Mouse (Mus musculus) megakaryocyte, embryonic 14.5 days (primary cell): ENCODE data around the gene Alg9. TPM values are rescaled to one million over a fixed set of nuclear protein-coding genes. Genes with fewer than 3 reads are reported as not detected.

ENCODE experiments used
- H3K27me3 ChIP-seq: replicated peaks from 2 replicates; pipeline ENCODE3; 2012; ENCODE audit warnings: inconsistent platforms
- H3K36me3 ChIP-seq: replicated peaks from 2 replicates; pipeline ENCODE3; 2012; ENCODE audit warnings: low read length, inconsistent platforms, mixed read lengths
- H3K4me1 ChIP-seq: 2 replicates; pipeline ENCODE4 v1.6.1; 2012; ENCODE audit warnings: inconsistent platforms
- H3K4me3 ChIP-seq: replicated peaks from 2 replicates; pipeline ENCODE3; 2012; ENCODE audit warnings: moderate library complexity, mild to moderate bottlenecking, inconsistent platforms
- H3K9me3 ChIP-seq: 2 replicates; pipeline ENCODE4 v1.6.1; 2012; ENCODE audit warnings: inconsistent platforms
- FLI1 ChIP-seq: IDR thresholded peaks from 2 replicates; pipeline ENCODE4 v1.6.1; 2012; ENCODE audit warnings: low read length, inconsistent platforms, mixed read lengths
- GATA1 ChIP-seq: IDR thresholded peaks from 3 replicates; pipeline ENCODE4 v1.6.1; 2012; ENCODE audit warnings: mixed read lengths, low read length, inconsistent platforms, borderline replicate concordance
- polyA plus RNA-seq: library from polyadenylated mRNA; stranded (reverse); fragments of >175 nt; gene quantifications from 2 replicates; pipeline ENCODE4 v1.2.3, GENCODE M21; 2012; ENCODE audit warnings: low replicate concordance; ENCODE audit not compliant: insufficient read depth

Alg9 gene
- polyA plus RNA-seq, 1 experiment, result 9.5 TPM

DNA sequence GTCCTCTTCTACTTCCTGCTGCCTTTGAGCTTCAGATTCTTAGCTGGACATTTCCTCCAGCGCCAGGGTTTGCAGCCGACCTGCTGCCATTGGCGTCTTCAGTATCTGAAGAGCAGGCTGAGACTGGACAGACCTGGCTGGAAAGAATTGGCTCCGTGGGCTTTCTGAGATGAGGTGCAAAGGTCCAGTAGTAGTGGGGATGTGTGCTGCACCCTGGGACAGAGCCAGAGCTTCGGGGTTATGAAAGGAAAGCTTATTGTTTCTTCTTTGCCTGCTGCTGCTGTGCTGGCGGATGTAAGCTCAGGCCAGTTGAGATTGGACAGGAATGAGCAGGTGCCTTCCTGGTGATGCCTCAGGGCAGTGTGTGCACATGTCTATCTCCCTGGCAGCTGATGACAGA, 99.2 kb downstream of the Alg9 start:
- no peaks in the 10 kb centered on the region for H3K9me3 ChIP-seq
- TF ChIP-seq GATA1, result no peak
- TF ChIP-seq FLI1, result no peak
- H3K27me3 ChIP-seq, result no peaks in the 10 kb centered on the region
- peaks cover 86% of the 10 kb centered on the region for H3K36me3 ChIP-seq
- H3K4me3 ChIP-seq, result no peak overlapping the region
- H3K4me1 ChIP-seq, result peaks cover 3% of the 10 kb centered on the region; the same call in 1 of the 2 replicates

DNA sequence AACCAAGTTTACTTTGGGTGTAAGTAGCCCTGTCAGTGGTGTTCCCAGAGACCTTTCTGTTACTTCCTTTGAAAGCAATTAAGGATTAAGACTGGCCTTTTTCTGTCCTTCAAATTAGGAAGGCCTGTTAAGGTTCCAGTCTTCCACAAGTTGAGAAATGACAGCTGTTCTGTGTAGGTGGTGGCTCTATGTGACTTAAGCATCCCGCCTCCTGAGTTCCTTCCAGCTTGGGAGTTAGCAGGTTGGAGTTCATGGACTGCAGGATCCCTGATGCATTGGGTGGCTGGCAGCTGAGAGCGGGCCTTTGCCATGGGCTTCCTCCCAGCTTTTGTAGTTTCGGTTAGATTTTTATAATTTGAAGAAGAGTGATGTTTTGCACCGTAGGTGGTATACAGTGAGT, 100.7 kb downstream of the Alg9 start:
- H3K4me3 ChIP-seq, result no peak overlapping the region
- peaks cover 3% of the 10 kb centered on the region; the same call in 1 of the 2 replicates for H3K4me1 ChIP-seq
- peaks cover 88% of the 10 kb centered on the region for H3K36me3 ChIP-seq
- H3K27me3 ChIP-seq, result no peaks in the 10 kb centered on the region
- H3K9me3 ChIP-seq, result no peaks in the 10 kb centered on the region
- TF ChIP-seq GATA1, result no peak
- TF ChIP-seq FLI1, result no peak

DNA sequence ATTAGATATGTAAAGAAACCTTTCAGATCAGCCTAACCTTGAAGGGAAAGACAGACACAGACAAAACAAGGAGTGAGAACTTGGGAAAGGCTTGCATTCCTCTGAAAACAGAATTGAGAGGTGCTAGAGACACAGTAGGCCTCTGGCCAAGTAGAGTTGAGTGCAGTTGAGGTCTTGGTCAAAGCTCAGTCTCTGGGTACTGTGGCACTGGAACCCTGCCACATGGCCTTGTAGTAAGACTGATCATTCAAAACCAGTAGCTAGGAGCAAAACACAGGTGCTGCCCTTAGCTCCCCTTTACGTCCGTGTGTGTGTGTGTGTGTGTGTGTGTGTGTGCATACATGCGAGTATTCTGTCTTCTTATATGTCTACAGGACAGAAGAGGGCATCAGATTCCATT, 101.5 kb downstream of the Alg9 start:
- Histone ChIP-seq H3K4me3 (no peak overlapping the region), H3K9me3 (no peaks in the 10 kb centered on the region), H3K27me3 (no peaks in the 10 kb centered on the region), H3K36me3 (peaks cover 88% of the 10 kb centered on the region), H3K4me1 (peaks cover 3% of the 10 kb centered on the region; the same call in 1 of the 2 replicates)
- no peak for TF ChIP-seq FLI1
- no peak for TF ChIP-seq GATA1

DNA sequence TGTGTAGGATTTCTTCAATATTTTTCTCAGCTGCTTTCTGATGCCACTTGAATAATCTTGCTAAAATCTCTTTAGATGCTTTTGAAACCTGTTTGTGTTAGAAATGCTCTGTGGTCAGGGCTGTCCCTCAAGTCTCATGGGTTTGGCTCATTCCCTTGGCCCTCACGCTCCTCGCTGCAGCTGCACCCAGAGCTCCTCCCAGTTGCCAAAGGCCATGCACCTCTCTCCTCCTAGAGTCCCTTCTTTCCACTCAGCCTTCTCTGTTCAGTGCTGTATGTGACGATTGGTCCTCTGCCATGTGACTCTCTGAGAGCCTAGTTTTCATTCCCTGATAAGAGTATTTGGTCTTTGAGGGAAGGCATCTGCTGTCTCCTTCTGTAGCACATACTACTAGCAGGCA, 102.6 kb downstream of the Alg9 start:
- Histone ChIP-seq H3K4me1 (peaks cover 4% of the 10 kb centered on the region), H3K9me3 (no peaks in the 10 kb centered on the region), H3K27me3 (no peaks in the 10 kb centered on the region), H3K36me3 (peaks cover 96% of the 10 kb centered on the region), H3K4me3 (no peak overlapping the region)
- TF ChIP-seq GATA1, result no peak
- TF ChIP-seq FLI1, result no peak

DNA sequence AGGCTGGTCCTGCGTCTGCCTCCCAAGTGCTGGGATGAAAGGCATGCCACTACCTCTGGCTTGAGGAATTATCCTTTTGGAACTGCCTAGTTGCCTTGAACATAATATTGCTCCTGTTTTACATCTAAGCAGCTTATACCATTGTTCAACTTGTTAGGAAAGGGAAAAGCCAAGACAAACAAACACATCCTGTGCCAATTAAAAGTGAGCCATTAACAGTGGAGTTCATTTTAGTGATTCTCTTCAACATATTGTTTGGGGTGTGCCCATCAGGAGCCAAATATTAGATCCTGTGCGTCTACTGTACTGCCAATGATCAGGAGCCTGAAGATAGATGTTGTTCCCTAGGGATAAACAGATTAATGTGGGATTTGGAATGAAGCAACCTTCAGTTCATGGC, 107.4 kb downstream of the Alg9 start:
- no peaks in the 10 kb centered on the region for H3K9me3 ChIP-seq
- no peaks in the 10 kb centered on the region for H3K27me3 ChIP-seq
- peaks cover 20% of the 10 kb centered on the region for H3K4me1 ChIP-seq
- no peak overlapping the region for H3K4me3 ChIP-seq
- TF ChIP-seq GATA1 (no peak), FLI1 (no peak)
- peaks cover 100% of the 10 kb centered on the region for H3K36me3 ChIP-seq

DNA sequence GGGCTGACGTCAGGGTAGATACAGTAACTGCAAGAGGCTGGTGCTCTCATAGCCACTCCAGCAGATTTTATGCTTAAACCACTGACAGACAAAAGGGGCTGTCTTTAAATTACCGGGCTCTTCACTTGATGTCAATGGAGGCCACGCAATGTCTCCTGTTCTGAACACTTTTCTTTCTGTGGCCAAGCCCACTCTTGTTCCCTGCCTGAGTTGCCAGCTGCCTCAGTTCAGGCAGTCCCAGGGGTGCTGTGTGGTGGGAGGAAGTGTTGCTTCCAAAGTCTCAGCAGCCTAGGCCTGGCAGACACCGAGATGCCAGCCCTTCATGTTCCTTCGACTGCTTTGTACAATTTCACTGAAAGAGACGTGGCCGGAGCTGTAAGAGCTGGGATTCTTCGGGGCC, 109.3 kb downstream of the Alg9 start:
- H3K4me1 ChIP-seq, result peaks cover 34% of the 10 kb centered on the region
- no peaks in the 10 kb centered on the region for H3K27me3 ChIP-seq
- no peak overlapping the region for H3K4me3 ChIP-seq
- TF ChIP-seq FLI1 (no peak), GATA1 (no peak)
- peaks cover 99% of the 10 kb centered on the region for H3K36me3 ChIP-seq
- H3K9me3 ChIP-seq, result no peaks in the 10 kb centered on the region

DNA sequence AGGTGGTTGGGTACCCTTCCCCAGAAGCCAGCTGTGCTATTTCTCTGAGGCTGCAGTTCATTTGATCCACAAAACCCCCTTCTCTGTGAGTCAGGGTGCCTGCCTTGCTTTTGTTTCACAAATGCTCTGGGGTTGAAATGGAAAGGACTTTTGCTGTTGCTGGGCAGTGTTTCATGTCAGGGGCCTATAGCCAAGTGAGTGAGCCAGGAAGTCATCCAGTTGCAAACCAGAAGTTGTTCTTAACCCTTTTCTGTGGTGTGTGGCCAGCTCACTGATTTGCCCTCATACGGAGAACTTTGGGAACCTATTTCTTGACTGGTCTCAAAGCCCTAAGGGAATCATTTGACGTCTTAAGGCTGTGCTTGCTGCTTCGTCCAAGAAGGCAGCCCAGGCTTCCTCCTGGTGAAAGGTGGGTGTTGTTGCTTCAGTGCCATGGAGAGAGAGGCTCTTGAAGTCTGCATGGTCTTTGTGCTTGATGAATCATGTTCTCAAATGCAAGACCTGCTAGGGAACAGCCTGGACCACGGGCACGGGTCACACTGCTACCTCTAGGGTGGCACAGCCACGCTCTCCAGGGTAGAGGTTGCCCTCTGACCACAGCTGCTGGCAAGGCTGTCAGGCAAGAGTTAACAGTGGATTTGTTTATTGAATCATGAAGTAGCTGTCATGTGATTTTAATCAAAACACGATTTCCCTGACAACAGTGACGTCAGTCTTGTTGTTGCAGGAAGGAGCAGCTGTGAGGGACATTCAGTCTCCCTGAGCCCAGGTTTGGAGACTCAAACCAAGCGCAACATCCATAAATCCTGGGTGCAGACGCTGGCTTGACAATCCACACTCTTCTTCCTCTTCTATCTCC, 110.2 kb downstream of the Alg9 start:
- Histone ChIP-seq H3K4me1 (peaks cover 36% of the 10 kb centered on the region), H3K27me3 (no peaks in the 10 kb centered on the region), H3K4me3 (no peak overlapping the region), H3K36me3 (peaks cover 97% of the 10 kb centered on the region), H3K9me3 (no peaks in the 10 kb centered on the region)
- TF ChIP-seq FLI1 (no peak), GATA1 (no peak)

DNA sequence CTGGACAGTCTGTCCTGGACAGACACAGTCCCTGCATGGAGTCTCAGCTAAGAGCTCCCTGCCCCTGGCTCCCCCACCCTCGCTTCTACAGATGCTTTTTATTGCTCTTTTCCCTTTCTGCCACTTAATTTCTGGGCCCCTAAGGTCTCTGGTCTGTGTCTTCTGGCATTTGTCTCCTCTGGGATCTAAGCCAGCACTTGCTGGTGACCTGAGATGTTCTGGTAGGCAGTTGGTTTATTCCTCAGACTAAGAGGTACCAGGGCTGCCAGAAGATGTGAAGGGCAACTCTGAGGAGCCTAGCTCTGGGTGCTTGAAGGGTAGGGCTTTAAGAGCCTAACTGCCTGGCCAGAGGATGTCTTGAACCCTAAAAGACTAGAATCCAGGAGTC, 110.8 kb downstream of the Alg9 start:
- peaks cover 38% of the 10 kb centered on the region for H3K4me1 ChIP-seq
- H3K4me3 ChIP-seq, result no peak overlapping the region
- no peaks in the 10 kb centered on the region for H3K9me3 ChIP-seq
- TF ChIP-seq GATA1 (no peak), FLI1 (no peak)
- H3K27me3 ChIP-seq, result no peaks in the 10 kb centered on the region
- H3K36me3 ChIP-seq, result peaks cover 95% of the 10 kb centered on the region

DNA sequence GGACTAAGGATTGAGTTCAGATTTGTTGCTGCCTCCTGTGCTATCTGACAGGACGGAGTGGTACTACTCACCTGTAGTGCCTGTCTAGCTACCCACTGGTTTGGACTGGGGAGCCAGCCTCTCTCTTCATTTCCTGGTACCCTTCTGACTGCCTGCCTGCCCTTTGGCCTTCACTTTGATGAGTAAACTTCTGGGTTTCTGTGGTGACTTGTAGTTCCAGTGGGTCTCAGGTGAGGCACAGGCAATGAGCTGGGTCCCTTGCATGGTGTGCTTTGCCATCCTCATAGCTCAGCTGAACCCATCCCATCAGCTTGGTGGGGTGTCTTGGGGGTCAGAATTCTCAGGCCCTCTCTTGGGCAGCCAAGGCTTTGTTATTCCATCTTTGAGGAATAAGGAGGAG, 112.1 kb downstream of the Alg9 start:
- peaks cover 95% of the 10 kb centered on the region for H3K36me3 ChIP-seq
- H3K4me1 ChIP-seq, result peaks cover 44% of the 10 kb centered on the region
- TF ChIP-seq GATA1 (no peak), FLI1 (no peak)
- no peak overlapping the region for H3K4me3 ChIP-seq
- no peaks in the 10 kb centered on the region for H3K9me3 ChIP-seq
- no peaks in the 10 kb centered on the region for H3K27me3 ChIP-seq

DNA sequence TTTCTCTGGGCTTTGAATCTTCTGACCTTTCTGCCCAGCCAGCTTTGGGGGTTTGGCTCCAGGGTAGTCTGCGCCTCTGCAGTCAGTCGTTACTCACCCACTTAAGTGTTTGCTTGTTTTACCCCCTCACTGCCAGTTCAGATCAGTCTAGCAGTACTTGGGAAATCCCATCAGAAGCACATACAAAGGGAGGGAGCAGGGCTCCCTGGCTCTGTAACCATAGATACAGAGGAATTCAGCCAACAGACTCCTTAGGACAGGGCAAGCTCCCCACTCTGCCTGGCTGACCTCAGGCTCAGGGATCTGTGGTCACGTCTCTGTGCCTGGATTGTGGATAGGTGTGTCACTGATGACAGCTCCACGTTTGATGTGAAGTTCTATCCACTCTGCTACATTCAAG, 112.5 kb downstream of the Alg9 start:
- Histone ChIP-seq H3K9me3 (no peaks in the 10 kb centered on the region), H3K4me1 (peaks cover 43% of the 10 kb centered on the region), H3K36me3 (peaks cover 95% of the 10 kb centered on the region), H3K27me3 (no peaks in the 10 kb centered on the region), H3K4me3 (no peak overlapping the region)
- TF ChIP-seq GATA1 (no peak), FLI1 (no peak)

DNA sequence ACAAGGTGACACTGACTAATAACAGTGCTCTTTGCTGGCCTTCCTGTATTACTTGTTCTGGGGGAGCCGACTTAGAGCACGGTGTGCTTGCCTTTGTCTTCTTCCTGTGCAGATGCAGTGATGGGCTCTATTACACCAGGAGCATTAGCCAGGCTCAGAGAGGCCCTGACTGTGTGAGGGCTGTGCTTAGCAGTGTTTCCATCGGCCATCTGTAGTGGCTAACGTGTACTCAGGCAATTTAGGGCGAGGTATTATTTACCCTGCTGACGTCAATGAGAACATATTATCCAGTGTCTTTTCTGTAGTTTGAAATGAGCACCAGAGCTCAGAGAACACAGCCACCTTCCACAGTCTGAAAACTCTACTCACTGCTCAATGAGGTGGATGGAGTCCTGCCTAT, 114.4 kb downstream of the Alg9 start:
- H3K27me3 ChIP-seq, result no peaks in the 10 kb centered on the region
- peaks cover 32% of the 10 kb centered on the region for H3K4me1 ChIP-seq
- no peaks in the 10 kb centered on the region for H3K9me3 ChIP-seq
- H3K4me3 ChIP-seq, result no peak overlapping the region
- peaks cover 95% of the 10 kb centered on the region for H3K36me3 ChIP-seq
- TF ChIP-seq GATA1, result no peak
